30 mouse cellular contexts compared by ENCODE assay signal in genomic region chr11:56064575-56064974, GRCm38 (mm10). TPM values are rescaled to one million over a fixed set of nuclear protein-coding genes. Genes with fewer than 3 reads are reported as not detected.
A peak's percentile ranks its signal among the peaks of the same experiment; 100 is the strongest.
DNase-seq lines count a peak whose midpoint lies in the region; ATAC-seq and TF ChIP-seq lines count a peak whose summit lies in the region.
"Had no signal": no experiment of that assay in that cellular context is flagged by ENCODE, and none has a peak within 500 bp of the region (broad histone marks: within the 10 kb centered on the region; RNA-seq: fewer than 3 reads in every experiment).

No protein-coding gene starts in this region.

- no peaks in the 10 kb centered on the region for H3K36me3 ChIP-seq in liver, adult 2 months (ENCODE audit: control insufficient read depth, insufficient read depth, low read length)
- H3K36me3 ChIP-seq in liver, postnatal 0 days (replicated peaks; ENCODE audit: insufficient read depth, low read length) = no peaks in the 10 kb centered on the region
- no peaks in the 10 kb centered on the region for H3K36me3 ChIP-seq in embryonic facial prominence, embryonic 10.5 days (replicated peaks)
- H3K36me3 ChIP-seq in intestine, postnatal 0 days (ENCODE audit: control insufficient read depth, insufficient read depth) = no peaks in the 10 kb centered on the region
- no peaks in the 10 kb centered on the region for H3K36me3 ChIP-seq in stomach, postnatal 0 days (ENCODE audit: control insufficient read depth, insufficient read depth, low read length)
- H3K36me3 ChIP-seq: embryonic facial prominence, embryonic 15.5 days; heart, embryonic 12.5 days; liver, embryonic 13.5 days; neural tube, embryonic 13.5 days had no signal

- TF ChIP-seq CTCF in liver, adult 2 months (IDR thresholded peaks at IDR 0.05; ENCODE audit: low read depth, low read length) = no peak
- no peak for TF ChIP-seq CTCF in liver, postnatal 0 days (IDR thresholded peaks at IDR 0.05; ENCODE audit: low read depth)
- no peak for TF ChIP-seq CTCF in intestine, postnatal 0 days (IDR thresholded peaks at IDR 0.05; ENCODE audit: low read depth)
- TF ChIP-seq CTCF in stomach, postnatal 0 days (IDR thresholded peaks at IDR 0.05; ENCODE audit: low read depth) = no peak

- no peak overlapping the region for H3K4me3 ChIP-seq in liver, adult 2 months (ENCODE audit: insufficient read depth, low read depth, low read length)
- no peak overlapping the region for H3K4me3 ChIP-seq in liver, postnatal 0 days (ENCODE audit: low read depth, low read length)
- no peak overlapping the region for H3K4me3 ChIP-seq in embryonic facial prominence, embryonic 10.5 days
- H3K4me3 ChIP-seq in intestine, postnatal 0 days (ENCODE audit: low read depth, low read length) = no peak overlapping the region
- no peak overlapping the region for H3K4me3 ChIP-seq in stomach, postnatal 0 days (ENCODE audit: low read depth, low read length)
- H3K4me3 ChIP-seq: embryonic facial prominence, embryonic 15.5 days; heart, embryonic 12.5 days; liver, embryonic 13.5 days; myocyte; neural tube, embryonic 13.5 days had no signal

- ATAC-seq in liver, postnatal 0 days = no peak
- ATAC-seq in intestine, postnatal 0 days = peak; percentile 88
- ATAC-seq in stomach, postnatal 0 days (ENCODE audit: low FRiP score, low TSS enrichment) = peak; percentile 80
- ATAC-seq: forebrain, embryonic 14.5 days; inflammation-experienced regulatory T-cells, adult 6 months; midbrain, embryonic 16.5 days had no signal

- peak; percentile 54 for DNase-seq in liver, adult 2 months (ENCODE audit: extremely low read depth, low read depth, low spot score)
- DNase-seq in liver, postnatal 0 days = no peak
- peak; percentile 9 for DNase-seq in embryonic facial prominence, embryonic 10.5 days (ENCODE audit: low spot score)
- peak; percentile 41 for DNase-seq in stomach, postnatal 0 days (ENCODE audit: low spot score)
- DNase-seq in gastrocnemius, adult 18-20 months (ENCODE audit: low spot score) = no peak
- no peak for DNase-seq in spleen, postnatal 4 days (ENCODE audit: low spot score in 2 of 2)
- DNase-seq: adrenal gland, adult 2 months; cerebellum, adult 11-12 months; cerebellum, postnatal 14 days; gastrocnemius, postnatal 25 days; heart, adult 18-20 months; heart, postnatal 10 days; liver, embryonic 13.5 days; lung, embryonic 14.5 days; lung, postnatal 36 days; thymus, postnatal 4 days had no signal

- no peak overlapping the region for H3K4me2 ChIP-seq in liver, postnatal 0 days (ENCODE audit: low read depth, low read length)
- H3K4me2 ChIP-seq in intestine, postnatal 0 days (replicated peaks; ENCODE audit: low read depth) = peak overlapping the region; percentile 9; the same call in 1 of the 2 replicates
- no peak overlapping the region for H3K4me2 ChIP-seq in stomach, postnatal 0 days (replicated peaks; ENCODE audit: low read depth)
- H3K4me2 ChIP-seq: embryonic facial prominence, embryonic 15.5 days; heart, embryonic 12.5 days; hindbrain, embryonic 14.5 days; liver, embryonic 13.5 days; lung, embryonic 14.5 days; neural tube, embryonic 13.5 days had no signal

- no peaks in the 10 kb centered on the region for H3K79me2 ChIP-seq in liver, adult 2 months (ENCODE audit: control insufficient read depth, insufficient read depth, low read length)

- no peaks in the 10 kb centered on the region for H3K27me3 ChIP-seq in liver, adult 2 months (ENCODE audit: control insufficient read depth, insufficient read depth, low read length)
- H3K27me3 ChIP-seq in liver, postnatal 0 days (ENCODE audit: insufficient read depth, low read length) = no peaks in the 10 kb centered on the region
- no peaks in the 10 kb centered on the region for H3K27me3 ChIP-seq in embryonic facial prominence, embryonic 10.5 days (replicated peaks; ENCODE audit: low read depth, poor library complexity, severe bottlenecking)
- H3K27me3 ChIP-seq in intestine, postnatal 0 days (replicated peaks; ENCODE audit: control insufficient read depth, insufficient read depth, low read length) = no peaks in the 10 kb centered on the region
- no peaks in the 10 kb centered on the region for H3K27me3 ChIP-seq in stomach, postnatal 0 days (ENCODE audit: control insufficient read depth, insufficient read depth, low read length)
- H3K27me3 ChIP-seq: embryonic facial prominence, embryonic 15.5 days; heart, embryonic 12.5 days; liver, embryonic 13.5 days; neural tube, embryonic 13.5 days had no signal

- TF ChIP-seq EP300 in liver, postnatal 0 days (IDR thresholded peaks at IDR 0.05; ENCODE audit: low read depth) = no peak
- no peak for TF ChIP-seq EP300 in stomach, postnatal 0 days (optimal IDR thresholded peaks at IDR 0.05)

- peaks cover 11% of the 10 kb centered on the region for H3K4me1 ChIP-seq in liver, adult 2 months (ENCODE audit: control insufficient read depth, insufficient read depth, low read length)
- H3K4me1 ChIP-seq in liver, postnatal 0 days (ENCODE audit: insufficient read depth) = no peaks in the 10 kb centered on the region
- peaks cover 7% of the 10 kb centered on the region for H3K4me1 ChIP-seq in embryonic facial prominence, embryonic 10.5 days
- 0 out of 2 replicates have a peak, but pooled peaks cover 4% of the 10 kb centered on the region for H3K4me1 ChIP-seq in intestine, postnatal 0 days (replicated peaks; ENCODE audit: control insufficient read depth, insufficient read depth, low read length)
- no peaks in the 10 kb centered on the region for H3K4me1 ChIP-seq in stomach, postnatal 0 days (replicated peaks; ENCODE audit: control insufficient read depth, insufficient read depth)
- H3K4me1 ChIP-seq: embryonic facial prominence, embryonic 15.5 days; heart, embryonic 12.5 days; liver, embryonic 13.5 days; neural tube, embryonic 13.5 days had no signal

- no peak for TF ChIP-seq POLR2A in liver, adult 2 months (IDR thresholded peaks at IDR 0.05; ENCODE audit: extremely low read depth, insufficient read depth, low read length)

- H3K9me3 ChIP-seq in liver, postnatal 0 days (ENCODE audit: low read length) = no peaks in the 10 kb centered on the region
- H3K9me3 ChIP-seq in embryonic facial prominence, embryonic 10.5 days = no peaks in the 10 kb centered on the region
- H3K9me3 ChIP-seq in intestine, postnatal 0 days (ENCODE audit: control insufficient read depth) = no peaks in the 10 kb centered on the region
- H3K9me3 ChIP-seq in stomach, postnatal 0 days (ENCODE audit: control insufficient read depth, low read length) = no peaks in the 10 kb centered on the region
- H3K9me3 ChIP-seq: embryonic facial prominence, embryonic 15.5 days; heart, embryonic 12.5 days; liver, embryonic 13.5 days; neural tube, embryonic 13.5 days had no signal

- H3K27ac ChIP-seq in liver, adult 2 months (replicated peaks; ENCODE audit: insufficient read depth, low read depth, low read length) = no peak overlapping the region
- no peak overlapping the region for H3K27ac ChIP-seq in liver, postnatal 0 days (ENCODE audit: low read depth)
- no peak overlapping the region for H3K27ac ChIP-seq in embryonic facial prominence, embryonic 10.5 days (replicated peaks)
- peak overlapping the region; percentile 86 for H3K27ac ChIP-seq in intestine, postnatal 0 days (ENCODE audit: low read depth, low read length)
- H3K27ac ChIP-seq in stomach, postnatal 0 days (replicated peaks) = no peak overlapping the region
- H3K27ac ChIP-seq: embryonic facial prominence, embryonic 15.5 days; hindbrain, embryonic 14.5 days; kidney, postnatal 0 days; liver, embryonic 13.5 days; neural tube, embryonic 13.5 days had no signal

- no peak overlapping the region for H3K9ac ChIP-seq in liver, adult 2 months (ENCODE audit: low read depth, low read length)
- H3K9ac ChIP-seq in liver, postnatal 0 days (replicated peaks) = no peak overlapping the region
- peak overlapping the region; percentile 17; the same call in 1 of the 2 replicates for H3K9ac ChIP-seq in intestine, postnatal 0 days (ENCODE audit: low read depth, low read length)
- no peak overlapping the region for H3K9ac ChIP-seq in stomach, postnatal 0 days (ENCODE audit: low read length)
- H3K9ac ChIP-seq: embryonic facial prominence, embryonic 15.5 days; heart, embryonic 12.5 days; hindbrain, embryonic 14.5 days; liver, embryonic 13.5 days; lung, embryonic 14.5 days; neural tube, embryonic 13.5 days had no signal

- 55% methylated on average over 4 of the region's 4 CpGs for WGBS in liver, adult 2 months
- WGBS in liver, postnatal 0 days (ENCODE audit: insufficient replicate concordance) = 25% methylated on average over 4 of the region's 4 CpGs
- WGBS in embryonic facial prominence, embryonic 10.5 days = 51% methylated on average over 4 of the region's 4 CpGs
- 25% methylated on average over 4 of the region's 4 CpGs for WGBS in intestine, postnatal 0 days
- 54% methylated on average over 4 of the region's 4 CpGs for WGBS in stomach, postnatal 0 days

RNA-seq across cellular contexts. Expression of gene Nmur2, which starts 23.8 kb away (rescaled TPM):
- not detected in 2 replicates for total RNA-seq in liver, adult 2 months (2014; rRNA removed)
- not detected in 2 replicates for polyA plus RNA-seq in liver, adult 2 months (2012; rRNA removed)
- polyA plus RNA-seq in liver, postnatal 0 days (2015; fragmentation: Nextera tagmentation; extraction: Ambion mirVana) = not detected in 2 replicates
- polyA plus RNA-seq in embryonic facial prominence, embryonic 10.5 days (2016; fragmentation: Nextera tagmentation; extraction: Ambion mirVana) = not detected in 2 replicates
- 0.44 and 0.73 TPM in 2 replicates for polyA plus RNA-seq in intestine, postnatal 0 days (2015; fragmentation: Nextera tagmentation; extraction: Ambion mirVana)
- polyA plus RNA-seq in stomach, postnatal 0 days (2015; fragmentation: Nextera tagmentation; extraction: Ambion mirVana) = 0.22 and 0.24 TPM in 2 replicates
- not detected for total RNA-seq in gastrocnemius, adult 18-20 months (2021)
- total RNA-seq: adrenal gland, adult 2 months; adrenal gland, postnatal 4 days; gastrocnemius, postnatal 25 days; heart, adult 18-20 months; heart, postnatal 10 days; MEL had no signal
- polyA plus RNA-seq: adrenal gland, adult 2 months; C2C12; heart, embryonic 12.5 days; inflammation-experienced regulatory T-cells, adult 6 months; kidney, postnatal 0 days; limb, embryonic 11.5 days; liver, embryonic 13.5 days; lung, embryonic 14.5 days; myocyte had no signal

Comparison
In these comparisons a context has a peak if more than half of its experiments do, and no peak if none do; other contexts are left out.
1. DNase-seq: peak in liver, adult 2 months (single experiment), embryonic facial prominence, embryonic 10.5 days (single experiment) and stomach, postnatal 0 days (single experiment); none in liver, postnatal 0 days (single experiment), gastrocnemius, adult 18-20 months (single experiment) and spleen, postnatal 4 days (0 of 2).